Mouse (Mus musculus) ES-CJ7 (cell line): ENCODE data around the gene Apobec4.

Experiments used
- DNase-seq: peaks from one replicate; pipeline ENCODE4 v3.0.0; 2011; ENCODE audit warnings: low read depth, low spot score

Apobec4 gene

DNA sequence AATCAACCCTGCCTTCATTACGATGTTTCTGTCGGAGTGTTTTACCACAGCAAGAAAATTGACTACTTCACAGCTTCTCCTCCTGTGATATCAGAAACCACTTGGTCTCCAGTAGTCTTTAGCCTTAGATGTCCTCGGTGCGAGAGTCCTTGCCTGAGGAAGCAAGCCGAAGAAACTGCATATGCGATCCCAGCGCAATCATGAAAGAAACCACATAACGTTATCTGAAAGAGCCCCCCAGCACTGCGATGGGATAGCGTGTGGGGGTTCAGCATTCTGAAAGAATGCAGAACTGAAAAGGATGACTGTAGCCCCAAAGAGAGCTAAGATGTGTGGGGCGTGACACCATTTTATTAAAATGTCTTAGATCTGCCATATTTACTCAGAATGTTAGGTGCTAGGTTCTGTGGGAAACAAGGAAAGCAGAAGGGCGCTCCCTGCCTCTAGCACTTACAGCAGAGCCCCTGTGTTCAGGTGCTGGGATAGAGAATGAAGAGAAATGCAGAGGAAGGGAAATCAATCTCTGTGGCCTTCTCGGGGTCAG lies 50.4 kb downstream of the Apobec4 start:
- no peak for DNase-seq

GRCm38 (mm10) chr1:152804907-152805306 lies 54.6 kb downstream of the Apobec4 start:
- DNase-seq, result no peak
